Mouse (Mus musculus) olfactory bulb, adult 2 months (tissue): ENCODE data around the gene Hadhb.

Experiments
- CTCF ChIP-seq: fragments of 200-500 bp; IDR thresholded peaks from 2 replicates; pipeline ENCODE4 v1.5.1; 2012; ENCODE audit warnings: low read depth, mild to moderate bottlenecking, low read length, moderate library complexity; ENCODE audit not compliant: insufficient read depth
- POLR2A ChIP-seq: fragments of 200-500 bp; IDR thresholded peaks from 2 replicates; pipeline ENCODE4 v1.6.1; 2012; ENCODE audit warnings: mild to moderate bottlenecking, low read depth, low read length, moderate library complexity; ENCODE audit not compliant: insufficient read depth

DNA sequence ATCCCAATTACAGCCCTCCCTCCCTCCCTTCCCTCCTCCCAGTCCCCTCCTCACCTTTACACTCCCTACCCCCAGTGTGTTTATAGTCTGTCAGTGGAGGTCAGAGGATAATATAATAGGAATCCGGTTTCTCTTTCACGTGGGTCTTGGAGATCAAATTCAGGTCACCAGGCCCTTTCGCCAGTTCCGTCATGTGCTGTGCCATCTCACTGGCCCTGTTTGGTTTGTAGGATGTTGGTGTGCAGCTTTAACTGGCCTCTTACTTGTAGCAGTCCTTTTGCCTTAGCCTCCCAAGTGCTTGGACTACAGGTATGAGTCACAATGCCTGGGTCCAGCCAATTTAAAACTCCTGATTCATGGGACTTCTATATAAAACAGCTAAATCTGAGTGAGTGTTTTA lies 20.8 kb downstream of the Hadhb start:
- TF ChIP-seq CTCF (no peak), POLR2A (no peak)
